Mouse (Mus musculus) MEL (cell line): ENCODE data around the gene Cul5. TPM values are rescaled to one million over a fixed set of nuclear protein-coding genes. Genes with fewer than 3 reads are reported as not detected.

Experiments
- DNase-seq: peaks from one replicate; pipeline ENCODE4 v3.0.0; 2011; ENCODE audit warnings: low read depth, low spot score
- H3K27ac ChIP-seq: 2 replicates; pipeline ENCODE4 v1.5.1; 2012; ENCODE audit warnings: low read depth, mild to moderate bottlenecking, control low read depth, low read length, moderate library complexity; ENCODE audit not compliant: control insufficient read depth
- H3K27me3 ChIP-seq, 2 experiments: fragments of 150-350 bp in 1 of 2; sonication (generic) in 1 of 2; 2 replicates each; pipeline ENCODE4 v1.6.1; 2012; ENCODE audit warnings: low read length in 2 of 2, mild to moderate bottlenecking in 2 of 2, improper control_type of control experiment in 1 of 2, moderate library complexity in 1 of 2; ENCODE audit not compliant: insufficient read depth in 2 of 2, control insufficient read depth in 1 of 2
- H3K36me3 ChIP-seq, 2 experiments: 2 replicates each; pipeline ENCODE4 v1.6.1; 2012 to 2014; ENCODE audit warnings: low read length in 2 of 2, improper control_type of control experiment in 1 of 2, inconsistent platforms in 1 of 2, mild to moderate bottlenecking in 1 of 2; ENCODE audit not compliant: insufficient read depth in 2 of 2, control insufficient read depth in 1 of 2
- H3K4me1 ChIP-seq, 2 experiments: fragments of 150-350 bp in 1 of 2; sonication (generic) in 1 of 2; 2 replicates each; pipeline ENCODE4 v1.6.1; 2012; ENCODE audit warnings: low read length in 2 of 2, improper control_type of control experiment in 1 of 2, mild to moderate bottlenecking in 1 of 2; ENCODE audit not compliant: insufficient read depth in 2 of 2, control insufficient read depth in 1 of 2
- H3K4me3 ChIP-seq, 2 experiments: fragments of 150-350 bp in 1 of 2; sonication (generic) in 1 of 2; 2 replicates each; pipeline ENCODE4 v1.5.1; 2012; ENCODE audit warnings: low read depth in 2 of 2, low read length in 2 of 2, mild to moderate bottlenecking in 2 of 2, moderate library complexity in 2 of 2, control low read depth in 1 of 2, improper control_type of control experiment in 1 of 2; ENCODE audit not compliant: control insufficient read depth in 1 of 2, insufficient read depth in 1 of 2
- H3K79me2 ChIP-seq: 2 replicates; pipeline ENCODE4 v1.6.1; 2012; ENCODE audit warnings: mild to moderate bottlenecking, low read length, moderate library complexity; ENCODE audit not compliant: control insufficient read depth, poor library complexity, insufficient read depth
- H3K9ac ChIP-seq: 2 replicates; pipeline ENCODE4 v1.6.1; 2012; ENCODE audit warnings: low read depth, mild to moderate bottlenecking, control low read depth, low read length, moderate library complexity; ENCODE audit not compliant: control insufficient read depth, poor library complexity, severe bottlenecking
- H3K9me3 ChIP-seq: fragments of 150-350 bp; sonication (generic); replicated peaks from 2 replicates; pipeline ENCODE4 v1.6.1; 2012; ENCODE audit warnings: mild to moderate bottlenecking, low read length, improper control_type of control experiment, moderate library complexity; ENCODE audit not compliant: insufficient read depth
- BHLHE40 ChIP-seq: IDR thresholded peaks from 2 replicates; pipeline ENCODE4 v1.6.1; 2012; ENCODE audit warnings: low read depth, mild to moderate bottlenecking, inconsistent platforms, low read length, improper control_type of control experiment, borderline replicate concordance
- CHD1 ChIP-seq: IDR thresholded peaks from 2 replicates; pipeline ENCODE4 v1.6.1; 2012; ENCODE audit warnings: low read depth, mild to moderate bottlenecking, inconsistent platforms, low read length, improper control_type of control experiment
- CHD2 ChIP-seq: IDR thresholded peaks from 2 replicates; pipeline ENCODE4 v1.6.1; 2011; ENCODE audit warnings: low read length, improper control_type of control experiment
- CTCF ChIP-seq, 3 experiments: IDR thresholded peaks in 2 of 3; conservative IDR thresholded peaks in 1 of 3; 2 replicates each; pipeline ENCODE4 v1.5.1; 2011 to 2012; ENCODE audit warnings: low read length in 3 of 3, low read depth in 2 of 3, mild to moderate bottlenecking in 2 of 3, improper control_type of control experiment in 1 of 3, inconsistent platforms in 1 of 3, mixed read lengths in 1 of 3, moderate library complexity in 1 of 3; ENCODE audit not compliant: control insufficient read depth in 1 of 3, insufficient read depth in 1 of 3, poor library complexity in 1 of 3, severe bottlenecking in 1 of 3
- E2F4 ChIP-seq: IDR thresholded peaks from 2 replicates; pipeline ENCODE4 v1.6.1; 2011; ENCODE audit warnings: low read depth, low read length, improper control_type of control experiment, borderline replicate concordance
- ELF1 ChIP-seq: IDR thresholded peaks from 2 replicates; pipeline ENCODE4 v1.6.1; 2014; ENCODE audit warnings: low read depth, mild to moderate bottlenecking, inconsistent platforms, low read length, improper control_type of control experiment, moderate library complexity
- EP300 ChIP-seq, 2 experiments: IDR thresholded peaks; 2 replicates each; pipeline ENCODE4 v1.6.1; 2011; ENCODE audit warnings: improper control_type of control experiment in 2 of 2, low read length in 2 of 2, low read depth in 1 of 2, mild to moderate bottlenecking in 1 of 2
- ETS1 ChIP-seq: IDR thresholded peaks from 2 replicates; pipeline ENCODE4 v1.6.1; 2012; ENCODE audit warnings: low read depth, mild to moderate bottlenecking, inconsistent platforms, low read length, improper control_type of control experiment, moderate library complexity
- GABPA ChIP-seq: IDR thresholded peaks from 2 replicates; pipeline ENCODE4 v1.6.1; 2012; ENCODE audit warnings: low read depth, mild to moderate bottlenecking, inconsistent platforms, low read length, improper control_type of control experiment, moderate library complexity
- GATA1 ChIP-seq: IDR thresholded peaks from 2 replicates; pipeline ENCODE4 v1.6.1; 2011; ENCODE audit warnings: low read depth, low read length, improper control_type of control experiment
- HCFC1 ChIP-seq: IDR thresholded peaks from 2 replicates; pipeline ENCODE4 v1.6.1; 2012; ENCODE audit warnings: low read depth, mild to moderate bottlenecking, inconsistent platforms, low read length, improper control_type of control experiment, moderate library complexity
- JUND ChIP-seq: IDR thresholded peaks from 2 replicates; pipeline ENCODE4 v1.6.1; 2011; ENCODE audit warnings: low read depth, mild to moderate bottlenecking, improper control_type of control experiment, low read length
- KAT2A ChIP-seq: conservative IDR thresholded peaks from 2 replicates; pipeline ENCODE4 v1.6.1; 2012; ENCODE audit warnings: low read depth, low read length, improper control_type of control experiment, inconsistent platforms
- MAFK ChIP-seq: IDR thresholded peaks from 2 replicates; pipeline ENCODE4 v1.6.1; 2011; ENCODE audit warnings: low read depth, mild to moderate bottlenecking, low read length, improper control_type of control experiment, borderline replicate concordance
- MAX ChIP-seq: IDR thresholded peaks from 2 replicates; pipeline ENCODE4 v1.6.1; 2011; ENCODE audit warnings: low read length, improper control_type of control experiment
- MAZ ChIP-seq: IDR thresholded peaks from 2 replicates; pipeline ENCODE4 v1.6.1; 2012; ENCODE audit warnings: low read depth, mild to moderate bottlenecking, inconsistent platforms, low read length, improper control_type of control experiment
- MEF2A ChIP-seq: IDR thresholded peaks from 2 replicates; pipeline ENCODE4 v1.6.1; 2014; ENCODE audit warnings: low read depth, mild to moderate bottlenecking, inconsistent platforms, low read length, improper control_type of control experiment; ENCODE audit not compliant: poor library complexity, insufficient replicate concordance, severe bottlenecking; ENCODE audit errors: extremely low read depth
- MXI1 ChIP-seq: IDR thresholded peaks from 2 replicates; pipeline ENCODE4 v1.6.1; 2011; ENCODE audit warnings: mild to moderate bottlenecking, low read depth, low read length, improper control_type of control experiment
- MYB ChIP-seq: IDR thresholded peaks from 2 replicates; pipeline ENCODE4 v1.6.1; 2011; ENCODE audit warnings: mild to moderate bottlenecking, low read depth, low read length, improper control_type of control experiment
- MYC ChIP-seq: IDR thresholded peaks from 2 replicates; pipeline ENCODE4 v1.6.1; 2011; ENCODE audit warnings: low read depth, mild to moderate bottlenecking, low read length, improper control_type of control experiment, moderate library complexity
- NELFE ChIP-seq: IDR thresholded peaks from 2 replicates; pipeline ENCODE4 v1.6.1; 2011; ENCODE audit warnings: low read depth, low read length, improper control_type of control experiment
- NRF1 ChIP-seq: IDR thresholded peaks from 2 replicates; pipeline ENCODE4 v1.6.1; 2014; ENCODE audit warnings: low read depth, mild to moderate bottlenecking, inconsistent platforms, low read length, improper control_type of control experiment, moderate library complexity; ENCODE audit not compliant: poor library complexity, insufficient read depth, severe bottlenecking
- POLR2A ChIP-seq, 2 experiments: IDR thresholded peaks; 2 replicates each; pipeline ENCODE4 v1.6.1; 2011 to 2012; ENCODE audit warnings: low read length in 2 of 2, mild to moderate bottlenecking in 2 of 2, control low read depth in 1 of 2, improper control_type of control experiment in 1 of 2, low read depth in 1 of 2, moderate library complexity in 1 of 2; ENCODE audit not compliant: control insufficient read depth in 1 of 2, insufficient read depth in 1 of 2, poor library complexity in 1 of 2
- POLR2AphosphoS2 ChIP-seq: IDR thresholded peaks from 2 replicates; pipeline ENCODE4 v1.6.1; 2011; ENCODE audit warnings: low read length, improper control_type of control experiment
- POLR2AphosphoS5 ChIP-seq: IDR thresholded peaks from 2 replicates; pipeline ENCODE4 v1.6.1; 2012; ENCODE audit warnings: low read depth, borderline replicate concordance, mild to moderate bottlenecking, inconsistent platforms, low read length, moderate library complexity, mixed read lengths
- RAD21 ChIP-seq: IDR thresholded peaks from 2 replicates; pipeline ENCODE4 v1.6.1; 2011; ENCODE audit warnings: mild to moderate bottlenecking, low read depth, low read length, improper control_type of control experiment
- RCOR1 ChIP-seq: IDR thresholded peaks from 2 replicates; pipeline ENCODE4 v1.6.1; 2012; ENCODE audit warnings: low read depth, mild to moderate bottlenecking, inconsistent platforms, low read length, improper control_type of control experiment
- SIN3A ChIP-seq: IDR thresholded peaks from 2 replicates; pipeline ENCODE4 v1.6.1; 2012; ENCODE audit warnings: low read length, improper control_type of control experiment, inconsistent platforms
- SMC3 ChIP-seq: IDR thresholded peaks from 2 replicates; pipeline ENCODE4 v1.6.1; 2011; ENCODE audit warnings: low read depth, low read length, improper control_type of control experiment
- TAL1 ChIP-seq: IDR thresholded peaks from 2 replicates; pipeline ENCODE4 v1.6.1; 2012; ENCODE audit warnings: mild to moderate bottlenecking, inconsistent platforms, low read length, moderate library complexity, mixed read lengths
- TBP ChIP-seq: IDR thresholded peaks from 2 replicates; pipeline ENCODE4 v1.8.0; 2011; ENCODE audit warnings: low read depth, low read length, improper control_type of control experiment
- TCF12 ChIP-seq: IDR thresholded peaks from 2 replicates; pipeline ENCODE4 v1.6.1; 2014; ENCODE audit warnings: low read depth, mild to moderate bottlenecking, inconsistent platforms, low read length, improper control_type of control experiment, moderate library complexity
- UBTF ChIP-seq: IDR thresholded peaks from 2 replicates; pipeline ENCODE4 v1.6.1; 2012; ENCODE audit warnings: low read depth, mild to moderate bottlenecking, inconsistent platforms, low read length, improper control_type of control experiment, moderate library complexity, borderline replicate concordance; ENCODE audit not compliant: insufficient read depth
- ZC3H11A ChIP-seq: IDR thresholded peaks from 2 replicates; pipeline ENCODE4 v1.6.1; 2012; ENCODE audit warnings: low read depth, mild to moderate bottlenecking, inconsistent platforms, low read length, improper control_type of control experiment
- ZKSCAN1 ChIP-seq: IDR thresholded peaks from 2 replicates; pipeline ENCODE4 v1.6.1; 2012; ENCODE audit warnings: low read depth, mild to moderate bottlenecking, inconsistent platforms, low read length, improper control_type of control experiment, moderate library complexity
- ZMIZ1 ChIP-seq: IDR thresholded peaks from 2 replicates; pipeline ENCODE4 v1.6.1; 2012; ENCODE audit warnings: low read depth, mild to moderate bottlenecking, inconsistent platforms, low read length, improper control_type of control experiment, moderate library complexity
- polyA plus RNA-seq, 2 experiments: library from polyadenylated mRNA; stranded (reverse) in 1 of 2; unstranded in 1 of 2; fragments of >175 nt in 1 of 2; fragments of >200 nt in 1 of 2; gene quantifications; 2 replicates each; pipeline versions ENCODE4 v1.2.1 to v1.2.4; 2012; ENCODE audit warnings: low replicate concordance in 2 of 2, low read depth in 1 of 2; ENCODE audit not compliant: insufficient read length in 2 of 2, insufficient read depth in 1 of 2, missing spikeins in 1 of 2
- total RNA-seq: library from RNA; depleted of rRNA; stranded (reverse); fragments of 300-350 nt; gene quantifications from 2 replicates; pipeline ENCODE4 v1.2.3, GENCODE M21; 2012

The Cul5 gene
- total and polyA plus RNA-seq, 3 experiments = 24.5 to 32.0 (median 30.7) TPM

GRCm38 (mm10) chr9:53667020-53667669 lies 2.7 kb downstream of the Cul5 start:
- H3K36me3 ChIP-seq = peaks cover 4 to 41% of the 10 kb centered on the region in 2 experiments; a peak in 3 of 4 replicates
- peak; percentile 93 for DNase-seq
- peaks cover 6 to 11% of the 10 kb centered on the region in 2 experiments; a peak in 2 of 4 replicates for H3K4me1 ChIP-seq
- peak overlapping the region; percentile 76 to 100 for H3K4me3 ChIP-seq
- no peaks in the 10 kb centered on the region for H3K9me3 ChIP-seq
- H3K27me3 ChIP-seq = no peaks in the 10 kb centered on the region; a peak in 1 of 4 replicates
- H3K27ac ChIP-seq = peak overlapping the region; percentile 91
- peak overlapping the region; percentile 100 for H3K9ac ChIP-seq
- H3K79me2 ChIP-seq = peaks cover 34% of the 10 kb centered on the region
- TF ChIP-seq SMC3 (peak; percentile 58), JUND (no peak), CHD2 (peak; percentile 97), POLR2A (IDR thresholded peaks at IDR 0.05; ENCODE audit: control insufficient read depth in 1 of 2, insufficient read depth in 1 of 2, low read depth in 1 of 2, low read length in 2 of 2, poor library complexity in 1 of 2) (peak; percentile 89 to 97), TCF12 (peak; percentile 72), MYB (no peak), RCOR1 (no peak), GABPA (no peak), UBTF (0 out of 2 replicates have a peak, but pooled peaks have one; percentile 48), ZMIZ1 (peak; percentile 72), MEF2A (no peak), CTCF (IDR thresholded peaks at IDR 0.05 in 2 of 3, conservative IDR thresholded peaks at IDR 0.05 in 1 of 3; ENCODE audit: control insufficient read depth in 1 of 3, insufficient read depth in 1 of 3, low read depth in 2 of 3, low read length in 3 of 3, poor library complexity in 1 of 3, severe bottlenecking in 1 of 3) (peak; percentile 64 to 93 (median 88)), E2F4 (no peak), NELFE (peak; percentile 88), ELF1 (0 out of 2 replicates have a peak, but pooled peaks have one; percentile 30), NRF1 (peak; percentile 29; the same call in 1 of the 2 replicates), MAFK (no peak), POLR2AphosphoS2 (peak; percentile 68), MAX (peak; percentile 90), HCFC1 (peak; percentile 77), EP300 (IDR thresholded peaks at IDR 0.05; ENCODE audit: low read depth in 1 of 2, low read length in 2 of 2) (peak in 1 of 2 experiments; percentile 26; a peak in 1 of 4 replicates), ZC3H11A (peak; percentile 25; the same call in 1 of the 2 replicates), CHD1 (no peak), SIN3A (peak; percentile 58), MYC (peak; percentile 84), TAL1 (no peak), MXI1 (peak; percentile 55; the same call in 1 of the 2 replicates), ETS1 (peak; percentile 47; the same call in 1 of the 2 replicates), TBP (peak; percentile 70), POLR2AphosphoS5 (no peak), MAZ (peak; percentile 99), BHLHE40 (peak; percentile 93), GATA1 (no peak), RAD21 (peak; percentile 37), KAT2A (no peak), ZKSCAN1 (no peak)
